In the genomic region with DNA sequence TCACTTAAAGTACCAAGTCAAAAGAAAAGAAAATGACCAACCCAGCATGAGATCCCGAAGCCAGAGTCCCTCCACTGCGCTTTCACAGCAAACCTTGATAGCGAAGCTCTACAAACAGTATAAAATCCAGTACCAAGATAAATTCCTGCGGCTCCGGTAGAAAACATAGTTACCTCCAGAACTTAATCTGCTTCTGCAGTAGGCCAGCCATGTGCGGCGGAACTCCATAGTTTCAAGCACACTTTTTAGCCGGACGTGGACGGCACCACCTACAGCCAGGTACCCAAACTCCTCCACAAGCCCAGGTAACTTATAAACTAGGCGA, we compare ENCODE assay signal across 9 mouse cellular contexts. TPM values are rescaled to one million over a fixed set of nuclear protein-coding genes. Genes with fewer than 3 reads are reported as not detected.
A peak's percentile ranks its signal among the peaks of the same experiment; 100 is the strongest.
DNase-seq lines count a peak whose midpoint lies in the region; ATAC-seq and TF ChIP-seq lines count a peak whose summit lies in the region.
"Had no signal": no experiment of that assay in that cellular context is flagged by ENCODE, and none has a peak within 500 bp of the region (broad histone marks: within the 10 kb centered on the region; RNA-seq: fewer than 3 reads in every experiment).

No protein-coding gene starts in this region.

- under 1% methylated on average over 11 of the region's 11 CpGs for WGBS in hindbrain, embryonic 13.5 days
- WGBS in midbrain, embryonic 13.5 days = 0% methylated on average over 11 of the region's 11 CpGs

- peak overlapping the region; percentile 99 for H3K4me2 ChIP-seq in hindbrain, embryonic 13.5 days
- H3K4me2 ChIP-seq in midbrain, embryonic 13.5 days (replicated peaks) = peak overlapping the region; percentile 97

- H3K27ac ChIP-seq in bone marrow macrophage, adult 2 months (ENCODE audit: insufficient read depth, low read depth, low read length) = no peak overlapping the region
- peak overlapping the region; percentile 94; the same call in 1 of the 2 replicates for H3K27ac ChIP-seq in hindbrain, embryonic 13.5 days
- peak overlapping the region; percentile 88; the same call in 1 of the 2 replicates for H3K27ac ChIP-seq in midbrain, embryonic 13.5 days

- peak; percentile 80 for DNase-seq in kidney, adult 9 months
- no peak for DNase-seq in kidney, postnatal 25 days
- DNase-seq in frontal cortex, postnatal 10 days (ENCODE audit: low spot score in 2 of 2) = no peak
- DNase-seq in layer of hippocampus, adult 11-12 months (ENCODE audit: low spot score) = no peak

- no peak for TF ChIP-seq CTCF in bone marrow macrophage, adult 2 months (IDR thresholded peaks at IDR 0.05; ENCODE audit: low read depth, low read length)

- no peaks in the 10 kb centered on the region for H3K9me3 ChIP-seq in hindbrain, embryonic 13.5 days
- H3K9me3 ChIP-seq in midbrain, embryonic 13.5 days = no peaks in the 10 kb centered on the region

- H3K4me1 ChIP-seq in bone marrow macrophage, adult 2 months (ENCODE audit: control insufficient read depth, insufficient read depth, low read length) = peaks cover 25% of the 10 kb centered on the region
- peaks cover 39% of the 10 kb centered on the region for H3K4me1 ChIP-seq in hindbrain, embryonic 13.5 days (replicated peaks)
- H3K4me1 ChIP-seq in midbrain, embryonic 13.5 days (replicated peaks) = peaks cover 38% of the 10 kb centered on the region

- peak overlapping the region; percentile 75 for H3K4me3 ChIP-seq in bone marrow macrophage, adult 2 months (ENCODE audit: insufficient read depth, low read length)
- peak overlapping the region; percentile 99 for H3K4me3 ChIP-seq in hindbrain, embryonic 13.5 days
- peak overlapping the region; percentile 98 for H3K4me3 ChIP-seq in midbrain, embryonic 13.5 days (replicated peaks)

- no peak for TF ChIP-seq POLR2A in bone marrow macrophage, adult 2 months (IDR thresholded peaks at IDR 0.05; ENCODE audit: borderline replicate concordance, low read depth, low read length)

- H3K27me3 ChIP-seq in hindbrain, embryonic 13.5 days = no peaks in the 10 kb centered on the region
- H3K27me3 ChIP-seq in midbrain, embryonic 13.5 days = no peaks in the 10 kb centered on the region

- peak overlapping the region; percentile 98 for H3K9ac ChIP-seq in hindbrain, embryonic 13.5 days
- peak overlapping the region; percentile 98 for H3K9ac ChIP-seq in midbrain, embryonic 13.5 days (replicated peaks)

- ATAC-seq in hindbrain, embryonic 13.5 days (ENCODE audit: low FRiP score) = no peak
- no peak for ATAC-seq in midbrain, embryonic 13.5 days
- ATAC-seq in erythroid progenitor cell, adult 5-6 weeks (replicated peaks; ENCODE audit: low FRiP score, poor library complexity, severe bottlenecking) = no peak

- no peaks in the 10 kb centered on the region for H3K36me3 ChIP-seq in hindbrain, embryonic 13.5 days
- H3K36me3 ChIP-seq in midbrain, embryonic 13.5 days = no peaks in the 10 kb centered on the region

RNA-seq across cellular contexts. Expression of gene Usp7, which starts 54.8 kb away (rescaled TPM):
- 61.2 and 65.5 TPM in 2 replicates for polyA plus RNA-seq in bone marrow macrophage, adult 2 months (2012; ENCODE audit: insufficient read depth, insufficient read length, missing spikeins)
- polyA plus RNA-seq in hindbrain, embryonic 13.5 days (2015; fragmentation: Nextera tagmentation; extraction: Ambion mirVana) = 27.8 and 34.1 TPM in 2 replicates
- 30.3 and 38.7 TPM in 2 replicates for polyA plus RNA-seq in midbrain, embryonic 13.5 days (2015; fragmentation: Nextera tagmentation; extraction: Ambion mirVana)
- total RNA-seq in erythroid progenitor cell, adult 5-6 weeks (2015; ENCODE audit: low replicate concordance) = 742 and 897 TPM in 2 replicates
- total RNA-seq in erythroid progenitor cell, adult 5-6 weeks (2017; ENCODE audit: low replicate concordance) = 1,089 and 1,449 TPM in 2 replicates

RNA-seq across cellular contexts. Expression of gene Gm5767, which starts 56.7 kb away (rescaled TPM):
- polyA plus RNA-seq in bone marrow macrophage, adult 2 months (2012; ENCODE audit: insufficient read depth, insufficient read length, missing spikeins) = not detected in 2 replicates
- polyA plus RNA-seq in hindbrain, embryonic 13.5 days (2015; fragmentation: Nextera tagmentation; extraction: Ambion mirVana) = not detected in 2 replicates
- polyA plus RNA-seq in midbrain, embryonic 13.5 days (2015; fragmentation: Nextera tagmentation; extraction: Ambion mirVana) = not detected in 2 replicates
- total RNA-seq in erythroid progenitor cell, adult 5-6 weeks (2015; ENCODE audit: low replicate concordance) = not detected in 2 replicates
- total RNA-seq in erythroid progenitor cell, adult 5-6 weeks (2017; ENCODE audit: low replicate concordance) = not detected in 2 replicates
- polyA plus RNA-seq: frontal cortex, adult 2 months had no signal
